Mouse (Mus musculus): ENCODE measurements at regions not wholly inside any gene's neighbourhood (a gene's known extent, or its start where the extent isn't known, plus 50 kb on each side); places are given as distances from the start of the nearest gene placed in this dataset.

- no peak for ATAC-seq (replicated peaks; ENCODE audit: low read depth, poor library complexity, severe bottlenecking)
These were observed 157.6 kb downstream of the Mreg start for GRCm38 (mm10) chr1:72054541-72054940.

DNA sequence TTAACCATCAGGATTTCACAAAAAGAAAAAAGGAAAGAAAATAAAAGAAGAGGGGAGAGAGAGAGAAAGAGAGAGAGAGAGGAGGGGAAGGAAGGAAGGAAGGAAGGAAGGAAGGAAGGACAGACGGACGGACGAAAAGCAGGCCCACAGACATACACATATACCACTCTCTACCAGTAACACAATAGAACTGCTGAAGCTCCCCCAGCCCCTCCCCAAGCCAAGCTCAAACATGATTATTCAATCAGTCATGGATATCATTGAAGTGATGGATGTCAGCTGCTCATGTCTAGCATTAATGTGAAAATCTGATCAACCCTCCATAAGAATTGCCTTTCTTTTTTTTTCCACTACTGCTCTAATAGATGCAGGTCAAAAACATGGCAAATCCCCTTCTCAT lies 161.2 kb downstream of the Mreg start:
- no peak for ATAC-seq (replicated peaks; ENCODE audit: low read depth, poor library complexity, severe bottlenecking)

DNA sequence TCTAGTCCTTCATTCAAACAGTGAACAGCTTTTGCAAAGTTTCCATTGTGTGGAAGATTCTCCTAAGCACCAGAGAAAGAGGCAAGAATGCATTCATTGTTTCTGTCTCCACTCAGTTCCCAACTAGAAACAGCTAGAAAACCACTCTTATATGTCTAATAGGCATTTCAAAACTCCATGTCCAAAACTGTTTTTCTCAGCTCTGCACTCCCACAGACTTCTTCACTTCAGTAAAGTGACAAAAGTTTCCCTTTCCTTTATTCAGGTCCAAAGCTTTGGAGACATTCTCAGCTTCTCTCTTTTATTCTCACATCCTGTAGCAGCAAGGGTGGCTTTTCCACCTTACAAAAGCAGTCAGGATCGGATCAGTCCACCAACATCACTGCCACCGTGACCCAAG lies 166.0 kb downstream of the Mreg start:
- no peak for ATAC-seq (replicated peaks; ENCODE audit: low read depth, poor library complexity, severe bottlenecking)

GRCm38 (mm10) chr1:72038518-72038917 lies 173.6 kb downstream of the Mreg start:
- no peak for ATAC-seq (replicated peaks; ENCODE audit: low read depth, poor library complexity, severe bottlenecking)

- ATAC-seq (replicated peaks; ENCODE audit: low read depth, poor library complexity, severe bottlenecking) = peak; percentile 42; the same call in 1 of the 2 replicates
These were observed 175.5 kb downstream of the Mreg start for GRCm38 (mm10) chr1:72036600-72036999.

GRCm38 (mm10) chr1:72036141-72036540 lies 176.0 kb downstream of the Mreg start:
- no peak for ATAC-seq (replicated peaks; ENCODE audit: low read depth, poor library complexity, severe bottlenecking)

DNA sequence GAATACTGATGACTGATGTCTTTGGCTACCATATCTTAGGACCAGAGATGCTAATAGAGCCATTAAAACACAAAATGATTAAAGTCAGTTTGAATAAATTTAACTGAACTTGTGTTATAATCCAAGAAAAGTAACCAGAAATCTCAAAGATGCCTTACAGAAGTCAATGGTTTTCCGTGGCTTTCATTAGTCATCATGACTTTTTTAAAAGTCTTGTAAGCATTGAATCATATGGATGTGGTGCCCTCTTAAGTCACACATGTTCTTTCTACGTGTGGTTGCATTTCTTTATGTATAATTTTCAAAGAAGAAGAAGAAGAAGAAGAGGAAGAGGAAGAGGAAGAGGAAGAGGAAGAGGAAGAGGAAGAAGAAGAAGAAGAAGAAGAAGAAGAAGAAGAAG lies 178.2 kb downstream of the Mreg start:
- ATAC-seq (replicated peaks; ENCODE audit: low read depth, poor library complexity, severe bottlenecking) = no peak

- ATAC-seq (replicated peaks; ENCODE audit: low read depth, poor library complexity, severe bottlenecking) = no peak
These were observed 179.9 kb downstream of the Mreg start for GRCm38 (mm10) chr1:72032214-72032613.

- 0 out of 2 replicates have a peak, but pooled peaks have one; percentile 11 for ATAC-seq (replicated peaks; ENCODE audit: low read depth, poor library complexity, severe bottlenecking)
These were observed 181.2 kb downstream of the Mreg start for GRCm38 (mm10) chr1:72030763-72031405.

DNA sequence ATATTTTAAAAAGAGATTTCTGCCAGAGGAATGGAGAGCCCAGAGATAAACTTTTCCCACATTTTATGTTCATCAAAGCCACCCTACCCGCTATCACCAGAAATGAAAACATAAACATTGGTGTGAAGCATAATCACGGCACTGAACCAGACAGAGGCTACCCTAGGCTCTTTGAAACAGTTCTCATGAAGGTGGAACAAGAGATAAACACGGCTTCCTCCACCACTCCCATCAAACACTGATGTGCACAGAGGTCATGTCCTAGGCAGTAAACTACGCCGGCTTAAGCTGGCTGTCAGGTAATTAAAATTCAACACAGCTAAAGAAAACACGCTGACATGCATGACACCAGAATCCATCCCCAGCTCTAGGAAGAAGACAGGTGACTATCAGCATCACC lies 182.5 kb downstream of the Mreg start:
- ATAC-seq (replicated peaks; ENCODE audit: low read depth, poor library complexity, severe bottlenecking) = no peak

- ATAC-seq (replicated peaks; ENCODE audit: low read depth, poor library complexity, severe bottlenecking) = no peak
These were observed 185.2 kb downstream of the Mreg start for GRCm38 (mm10) chr1:72026861-72027260.

GRCm38 (mm10) chr1:72022631-72023030 lies 189.5 kb downstream of the Mreg start:
- no peak for ATAC-seq (replicated peaks; ENCODE audit: low read depth, poor library complexity, severe bottlenecking)

- ATAC-seq (replicated peaks; ENCODE audit: low read depth, poor library complexity, severe bottlenecking) = peak; percentile 78
These were observed 193.5 kb downstream of the Mreg start for GRCm38 (mm10) chr1:72018479-72019222.

- ATAC-seq (replicated peaks; ENCODE audit: low read depth, poor library complexity, severe bottlenecking) = no peak
These were observed 194.2 kb downstream of the Mreg start for GRCm38 (mm10) chr1:72017814-72018478.

GRCm38 (mm10) chr1:72015471-72015870 lies 196.6 kb downstream of the Mreg start:
- ATAC-seq (replicated peaks; ENCODE audit: low read depth, poor library complexity, severe bottlenecking) = no peak

DNA sequence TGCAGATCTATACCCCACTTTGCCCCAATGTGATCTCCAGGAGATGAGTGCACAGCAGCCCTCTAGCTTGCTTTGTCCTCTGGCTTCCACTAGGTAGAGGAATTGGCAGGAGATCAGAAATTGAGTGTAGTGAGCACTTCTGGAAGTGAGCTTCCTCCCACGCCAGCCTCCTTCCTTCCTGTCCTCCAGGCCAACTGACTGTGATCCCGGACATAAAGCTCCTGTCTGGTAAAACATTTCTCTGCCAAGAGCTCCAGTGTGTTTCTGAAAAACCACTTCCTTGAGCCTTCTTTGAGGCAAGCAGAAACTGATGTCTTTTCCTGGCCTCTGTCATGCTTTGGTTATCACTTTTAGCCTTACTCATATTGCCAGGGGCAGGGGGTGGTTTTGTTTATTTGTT lies 197.5 kb downstream of the Mreg start:
- ATAC-seq (replicated peaks; ENCODE audit: low read depth, poor library complexity, severe bottlenecking) = peak; percentile 42

DNA sequence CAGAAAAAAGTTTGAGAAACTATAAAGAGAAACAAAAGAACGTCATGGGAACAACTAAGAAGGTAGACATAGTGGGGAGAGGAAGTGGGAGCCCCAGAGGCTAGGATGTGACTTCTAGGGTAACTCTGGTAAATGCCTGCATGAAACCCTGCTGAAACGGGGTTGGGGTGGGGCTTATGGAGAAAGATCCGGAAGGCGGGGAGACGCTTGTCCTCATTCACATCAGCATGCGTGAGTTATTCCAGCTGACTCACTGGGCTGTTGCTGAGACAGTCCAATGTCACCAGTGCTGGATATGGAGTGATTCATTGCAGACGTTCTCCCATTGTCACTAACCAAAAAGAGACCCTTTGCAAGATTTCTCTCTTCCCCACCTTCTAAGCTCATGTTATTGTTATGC lies 198.2 kb downstream of the Mreg start:
- no peak for ATAC-seq (replicated peaks; ENCODE audit: low read depth, poor library complexity, severe bottlenecking)

DNA sequence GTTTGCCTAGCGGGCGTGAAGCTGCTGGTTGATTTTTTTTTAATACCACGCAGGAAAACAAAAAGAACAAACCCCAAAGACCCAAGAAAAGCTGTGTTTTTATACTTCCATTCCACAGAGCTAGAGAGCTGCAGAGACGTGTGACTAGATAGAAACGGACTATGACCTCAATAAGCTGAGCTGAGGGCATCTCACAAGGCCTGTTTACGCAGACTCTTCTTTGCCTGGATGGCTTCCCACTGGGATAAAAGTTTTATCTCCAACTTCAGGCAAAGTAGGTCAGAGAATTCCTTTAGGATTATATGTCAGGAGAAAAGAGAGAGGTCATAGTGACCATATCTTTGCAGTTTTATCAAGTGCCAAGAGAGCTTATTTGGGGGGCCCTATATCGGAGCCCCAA lies 199.4 kb downstream of the Mreg start:
- ATAC-seq (replicated peaks; ENCODE audit: low read depth, poor library complexity, severe bottlenecking) = no peak

DNA sequence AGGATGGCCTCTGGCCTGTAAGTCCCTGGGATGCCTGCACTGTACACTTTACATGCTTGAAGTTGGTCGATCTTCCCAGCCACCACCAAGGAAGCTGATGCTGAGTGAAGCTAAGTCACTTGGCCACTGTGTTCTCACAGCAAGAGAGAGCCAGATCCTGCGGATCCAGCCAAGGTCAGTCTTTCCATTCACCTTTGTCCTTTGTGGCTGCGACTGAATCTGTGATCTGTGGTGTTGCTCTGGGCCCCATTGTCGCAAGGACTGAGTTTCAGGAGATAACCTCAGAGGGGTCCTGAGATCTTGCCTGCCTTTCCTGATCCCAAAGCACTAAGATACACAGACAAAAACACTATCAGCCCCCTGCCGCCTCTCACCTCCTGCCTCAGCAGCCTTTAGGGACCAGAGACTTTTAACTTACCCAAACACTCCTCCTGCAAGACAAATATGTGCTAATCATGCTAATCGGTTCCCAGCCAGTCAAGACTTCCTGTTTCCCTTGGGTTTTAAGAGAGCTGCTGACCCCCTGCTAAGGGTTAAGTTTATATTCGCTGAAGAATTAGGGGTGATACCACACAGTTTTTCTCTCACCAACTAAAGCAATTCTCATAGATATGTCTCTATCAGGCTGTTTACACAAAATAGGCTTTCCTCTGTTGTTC lies 202.7 kb downstream of the Mreg start:
- peak; percentile 38 for ATAC-seq (replicated peaks; ENCODE audit: low read depth, poor library complexity, severe bottlenecking)

- ATAC-seq (replicated peaks; ENCODE audit: low read depth, poor library complexity, severe bottlenecking) = no peak
These were observed 205.3 kb downstream of the Mreg start for GRCm38 (mm10) chr1:72006696-72007291.

Data from common myeloid progenitor, adult 5-6 weeks (primary cell).